Mouse (Mus musculus) gastrocnemius, adult 18-20 months (tissue): ENCODE data around the gene Gbgt1. TPM values are rescaled to one million over a fixed set of nuclear protein-coding genes. Genes with fewer than 3 reads are reported as not detected.

Source experiments
- DNase-seq: peaks from one replicate; pipeline ENCODE4 v3.0.0; 2021; ENCODE audit warnings: low spot score
- total RNA-seq, 2 experiments: library from RNA; stranded (reverse); gene quantifications; 2 replicates each; pipeline ENCODE4 v1.2.3; 2021

Gbgt1 gene
- total RNA-seq, 2 experiments from 2014 or later, result 0.81 to 0.89 TPM

DNA sequence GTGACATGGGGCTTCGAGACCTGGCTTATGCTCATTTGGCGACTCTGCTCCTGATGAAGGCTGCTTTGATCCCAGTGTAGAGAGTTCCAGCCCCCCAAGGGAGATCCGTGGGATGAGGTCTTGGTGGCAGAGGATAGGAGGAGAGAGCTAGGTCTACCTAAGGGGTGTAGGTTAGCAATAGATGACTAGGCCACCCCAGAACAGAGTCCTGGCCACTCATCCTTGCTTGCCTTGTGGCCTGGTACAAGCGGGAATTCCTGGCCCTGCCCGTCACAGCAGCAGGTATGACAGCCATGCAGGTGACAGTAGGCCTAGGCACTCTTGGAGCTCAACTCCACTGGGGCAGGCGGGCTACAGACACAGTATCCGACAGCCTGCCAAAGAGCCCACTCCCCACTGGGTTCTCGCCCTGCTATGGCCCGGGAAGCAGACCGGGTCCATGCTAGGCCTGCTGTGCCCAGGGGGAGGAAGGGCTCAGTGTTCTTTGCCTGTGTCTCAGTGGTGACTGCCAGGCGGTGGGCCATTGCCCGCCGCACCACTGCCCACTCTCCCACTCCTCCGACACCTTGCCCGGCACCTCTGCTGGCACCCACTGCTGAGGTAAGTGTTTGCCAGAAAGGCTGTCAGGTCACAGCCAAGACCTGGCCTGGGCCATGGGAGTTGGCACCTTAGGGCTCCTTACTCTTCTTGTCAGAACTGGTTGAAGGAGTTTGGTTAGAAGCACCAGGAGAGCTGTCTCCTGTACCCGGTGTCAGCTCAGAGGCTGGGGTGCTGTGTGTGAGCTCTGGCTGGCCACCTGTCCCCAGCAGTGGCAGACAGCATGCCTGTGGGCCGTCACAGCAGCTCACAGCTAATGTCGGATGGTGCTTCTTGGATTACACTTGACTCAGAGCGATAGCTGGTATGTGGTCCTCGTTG is 31.0 kb downstream of the Gbgt1 start:
- DNase-seq, result no peak

DNA sequence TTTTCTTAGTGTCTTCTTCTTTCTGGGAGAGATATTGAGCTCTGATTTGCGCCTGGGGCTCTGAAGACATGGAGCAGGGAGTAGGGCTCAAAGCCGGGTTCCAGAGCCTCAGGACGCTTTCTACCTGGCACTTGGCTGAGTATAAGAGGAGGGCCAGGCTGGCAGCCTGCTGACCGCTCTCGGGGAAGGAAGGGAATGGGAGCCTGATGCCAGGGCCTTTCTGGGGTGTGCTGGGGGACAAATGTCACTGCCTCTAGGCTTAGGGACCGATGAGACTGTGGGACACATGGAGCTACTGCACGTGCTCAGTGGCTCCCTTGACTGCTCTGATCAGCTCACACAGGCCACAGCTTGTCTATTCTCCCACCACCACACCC is 31.7 kb downstream of the Gbgt1 start:
- no peak for DNase-seq

DNA sequence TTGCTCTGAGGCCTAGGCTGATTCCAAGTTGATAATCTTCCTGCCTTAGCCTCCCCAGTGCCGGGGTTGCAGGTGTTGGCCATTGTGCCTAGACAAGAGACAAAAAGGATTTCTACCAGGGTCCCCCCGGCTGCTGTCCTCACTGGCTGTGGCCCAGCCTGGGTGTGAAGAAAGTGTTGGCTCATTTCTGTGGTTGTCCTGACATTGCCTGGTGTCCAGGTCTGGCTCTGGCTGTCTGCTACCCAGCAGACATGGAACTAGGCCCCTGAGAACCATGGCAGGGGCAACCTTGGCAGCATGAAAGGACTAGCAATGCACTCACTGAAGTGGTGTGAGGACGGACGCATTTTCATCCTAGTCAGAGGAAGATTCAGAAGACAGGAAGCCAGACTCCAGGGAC is 33.2 kb downstream of the Gbgt1 start:
- DNase-seq, result no peak

DNA sequence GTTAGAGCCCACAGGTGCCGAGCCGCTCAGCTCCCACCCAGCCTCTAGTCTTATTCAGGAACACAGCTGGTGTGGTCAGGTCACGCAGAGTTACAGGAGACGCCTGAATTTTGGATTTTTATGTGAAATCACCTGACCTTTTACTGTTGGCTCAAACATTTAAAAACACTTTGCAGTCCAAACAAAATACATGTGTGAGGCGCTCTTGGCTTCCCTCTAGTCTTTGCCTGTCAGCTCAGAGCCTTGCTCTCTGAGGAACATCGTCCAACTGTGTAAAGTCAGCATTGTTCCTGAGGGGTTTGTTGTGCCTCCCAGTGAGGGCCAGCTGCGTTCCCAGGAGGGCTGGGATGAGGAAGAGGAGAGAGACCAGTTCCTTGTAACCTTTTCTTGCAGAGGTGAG is 33.6 kb downstream of the Gbgt1 start:
- DNase-seq, result no peak

DNA sequence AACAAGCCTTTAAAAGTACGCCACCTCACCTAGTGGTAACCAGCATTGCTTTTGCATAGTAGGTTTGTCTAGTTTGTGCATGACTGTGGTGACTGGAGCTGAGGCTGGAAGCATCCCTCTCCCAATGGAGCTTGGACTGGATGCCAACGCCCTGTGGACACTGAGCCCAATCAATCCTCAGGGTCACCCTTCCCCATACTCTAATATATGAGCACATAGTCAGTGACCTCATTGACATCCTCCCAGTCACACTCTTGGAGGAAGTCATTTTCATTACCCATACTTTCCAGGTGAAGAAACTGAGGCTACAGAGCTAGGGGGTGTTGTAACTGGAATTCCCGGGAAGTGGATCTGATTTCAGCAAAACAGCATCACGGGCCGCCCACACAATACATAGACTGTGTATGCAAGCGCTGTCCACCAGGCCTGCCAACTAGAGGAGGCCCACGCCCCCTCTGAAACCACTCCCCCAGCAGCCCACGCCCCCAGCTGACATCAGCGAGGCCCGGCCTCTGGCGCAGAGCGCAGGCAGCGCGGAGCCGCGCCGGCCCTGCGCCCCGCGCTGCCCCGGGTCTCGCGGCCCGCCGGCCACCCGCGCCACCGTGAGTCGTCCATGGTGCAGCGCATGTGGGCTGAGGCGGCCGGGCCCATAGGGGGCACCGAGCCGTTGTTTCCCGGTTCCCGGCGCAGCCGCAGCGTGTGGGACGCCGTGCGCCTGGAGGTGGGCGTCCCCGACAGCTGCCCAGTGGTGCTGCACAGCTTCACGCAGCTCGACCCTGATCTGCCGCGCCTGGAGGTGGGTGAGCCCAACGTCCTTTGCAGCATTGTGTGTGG is 36.5 kb downstream of the Gbgt1 start:
- peak; percentile 91 for DNase-seq

DNA sequence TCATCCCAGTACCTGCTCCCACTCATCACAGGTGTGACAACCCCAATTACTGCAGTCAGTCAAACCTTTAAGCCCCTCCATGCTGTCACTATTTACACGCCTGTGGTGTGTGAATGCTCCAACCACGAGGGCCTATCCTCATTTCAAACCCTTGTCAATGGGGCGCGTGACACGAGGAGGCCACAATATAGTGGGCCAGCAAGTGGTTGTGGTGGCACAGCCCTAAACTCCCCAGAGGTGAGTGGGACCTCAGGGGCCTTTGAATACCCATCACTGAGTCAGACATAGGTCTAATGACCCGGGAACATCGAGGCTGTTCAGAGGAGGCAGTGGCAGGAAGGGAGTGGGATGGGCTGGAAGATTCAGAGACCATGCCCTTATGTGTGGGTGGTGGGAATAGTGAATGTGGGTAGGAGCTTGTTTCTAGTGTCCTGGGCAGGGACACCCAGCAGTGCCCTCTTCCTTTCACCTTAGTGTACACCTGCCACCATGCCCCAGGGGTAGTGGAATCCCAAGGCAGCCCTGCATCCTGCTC is 37.3 kb downstream of the Gbgt1 start:
- no peak for DNase-seq

DNA sequence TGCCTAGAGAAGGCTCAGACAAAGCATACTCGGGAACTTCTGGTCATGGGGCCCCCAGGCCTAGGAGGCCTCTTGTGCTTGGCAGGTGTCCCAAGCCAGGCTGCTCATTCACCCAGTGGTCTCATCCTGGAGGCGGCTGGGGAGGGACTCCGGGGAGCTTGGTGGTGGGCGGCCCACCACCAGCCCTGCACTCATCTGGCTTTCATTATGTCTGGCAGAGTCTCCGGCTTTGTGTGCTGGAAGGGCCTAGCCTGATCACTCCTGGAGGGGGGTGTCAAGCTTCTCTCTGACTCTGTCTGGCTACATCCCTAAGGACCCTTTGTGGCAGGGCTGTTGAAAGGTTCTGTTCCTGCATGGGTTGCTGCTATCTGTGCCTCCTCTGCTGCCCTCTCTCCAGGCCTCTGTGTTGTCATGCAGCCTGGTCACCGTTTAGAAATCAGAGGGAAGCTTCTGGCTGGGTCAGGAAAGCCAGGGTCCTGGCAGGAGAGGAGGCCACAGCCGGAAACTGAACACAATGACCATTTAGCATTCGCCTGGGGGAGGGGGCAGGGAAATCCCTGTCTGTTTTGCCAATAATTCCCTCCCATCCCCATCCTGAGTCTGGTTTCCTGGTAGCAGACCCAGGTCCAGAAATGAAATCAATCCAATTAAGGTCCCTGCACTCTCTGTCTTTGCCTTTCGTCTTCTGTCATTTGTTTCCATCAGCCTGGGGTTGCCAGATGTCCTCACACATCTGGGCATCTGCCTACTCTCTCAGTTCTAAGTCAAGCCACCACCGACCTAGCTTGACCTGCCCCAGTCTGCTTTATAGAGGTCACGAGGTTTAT is 38.0 kb downstream of the Gbgt1 start:
- DNase-seq, result no peak

DNA sequence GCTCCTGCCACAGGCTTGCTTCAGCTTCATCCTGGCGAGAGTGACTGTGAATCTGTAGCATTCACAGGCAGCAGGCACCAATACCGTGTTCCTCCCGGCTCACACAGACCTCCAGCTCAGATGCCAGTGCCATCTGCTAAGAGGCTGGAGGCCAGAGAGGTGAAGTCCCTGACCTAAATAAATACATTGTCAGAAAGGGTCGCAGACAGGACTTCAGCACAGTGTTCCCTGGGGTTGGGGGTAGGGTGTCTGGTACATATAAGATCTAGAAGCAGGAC is 38.5 kb downstream of the Gbgt1 start:
- no peak for DNase-seq

DNA sequence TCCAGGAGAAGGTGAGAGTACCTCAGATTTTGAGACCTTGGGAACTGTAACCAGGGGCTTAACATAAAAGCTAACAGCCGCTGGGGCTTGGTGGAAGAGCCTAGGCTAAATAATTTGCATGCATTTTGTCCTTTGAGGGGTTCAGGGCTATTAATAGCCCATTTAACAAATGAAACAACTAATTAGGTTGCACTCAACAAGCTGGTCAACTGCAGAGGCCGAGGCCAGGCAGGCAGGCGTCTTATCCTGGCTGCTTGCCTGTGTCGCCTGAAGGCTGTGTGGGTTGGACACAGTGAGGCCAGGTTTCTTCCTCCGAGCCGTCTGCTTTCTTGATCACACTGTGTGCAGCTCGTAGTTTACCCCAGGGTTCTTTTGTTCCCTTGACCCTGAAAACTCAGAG is 39.0 kb downstream of the Gbgt1 start:
- DNase-seq, result no peak

DNA sequence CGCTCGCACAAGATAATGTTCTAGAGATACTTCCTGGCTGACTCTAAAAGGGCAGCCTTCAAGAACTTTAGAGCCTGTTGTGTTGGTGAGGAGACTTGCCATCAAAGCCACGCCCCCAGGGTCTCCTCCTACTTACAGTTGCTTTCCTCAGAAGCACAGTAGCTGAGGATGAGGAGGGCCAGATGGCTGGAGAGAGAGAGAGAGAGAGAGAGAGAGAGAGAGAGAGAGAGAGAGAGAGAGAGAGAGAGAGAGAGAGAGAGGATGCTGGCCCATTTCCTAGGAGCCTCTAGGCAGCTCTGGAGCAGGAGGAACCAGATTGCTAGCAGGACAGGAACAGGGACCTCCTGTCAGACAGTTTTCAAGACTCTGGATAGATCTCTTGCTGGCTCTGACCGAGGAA is 39.5 kb downstream of the Gbgt1 start:
- no peak for DNase-seq

DNA sequence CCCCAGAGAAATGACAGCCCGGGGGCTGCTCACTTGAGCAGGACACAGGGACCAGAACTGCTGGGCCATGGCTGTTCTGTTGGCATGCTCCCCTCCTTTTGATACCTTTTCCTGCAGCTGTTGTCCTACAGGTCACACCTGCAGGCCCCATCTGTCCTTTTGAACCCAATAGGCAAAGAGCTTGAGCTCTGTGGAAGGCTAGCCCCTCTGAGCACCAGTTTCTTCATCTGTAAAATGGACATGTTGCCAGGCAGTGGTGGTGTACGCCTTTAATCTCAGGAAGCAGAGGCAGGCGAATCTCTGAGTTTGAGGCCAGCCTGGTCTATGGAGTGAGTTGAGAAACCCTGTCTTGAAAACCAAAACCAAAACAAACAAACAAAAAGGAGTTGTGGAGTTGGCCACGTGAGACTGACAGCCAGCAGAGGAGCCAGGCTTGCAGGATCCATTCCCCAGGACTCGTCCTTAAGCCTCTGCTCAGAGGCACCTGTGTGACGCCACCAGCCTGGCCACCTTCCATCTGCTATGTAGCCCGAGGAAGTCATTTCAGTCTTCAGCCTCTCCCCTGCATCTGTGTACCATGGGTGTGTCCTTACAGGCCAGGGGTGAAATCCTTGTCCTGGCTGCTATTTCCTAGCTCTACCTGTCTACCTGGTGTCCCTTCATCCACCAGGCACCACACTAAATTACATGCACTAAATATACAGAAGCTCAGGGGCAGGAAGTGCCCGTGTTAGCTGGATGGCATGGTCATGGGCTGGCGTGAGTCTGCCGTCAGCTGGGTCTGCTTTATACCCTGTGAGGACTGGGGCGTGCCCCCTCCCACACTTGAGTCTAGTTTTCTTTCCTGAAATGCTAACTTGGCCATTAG is 40.3 kb downstream of the Gbgt1 start:
- DNase-seq, result no peak

DNA sequence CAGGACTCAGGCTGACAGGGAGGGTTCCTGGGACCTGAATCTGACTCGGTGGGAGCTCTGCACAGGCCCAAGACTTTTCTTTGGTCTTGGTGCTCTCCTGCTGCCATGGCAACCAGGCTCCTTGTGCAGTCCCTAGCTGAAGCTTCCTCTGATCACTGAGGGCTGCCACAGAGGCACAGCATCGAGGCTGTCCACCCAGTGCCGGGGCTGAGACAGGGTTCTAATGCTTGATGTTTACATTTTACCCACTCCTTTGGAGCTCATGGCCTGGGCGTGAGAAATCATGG is 40.9 kb downstream of the Gbgt1 start:
- no peak for DNase-seq

DNA sequence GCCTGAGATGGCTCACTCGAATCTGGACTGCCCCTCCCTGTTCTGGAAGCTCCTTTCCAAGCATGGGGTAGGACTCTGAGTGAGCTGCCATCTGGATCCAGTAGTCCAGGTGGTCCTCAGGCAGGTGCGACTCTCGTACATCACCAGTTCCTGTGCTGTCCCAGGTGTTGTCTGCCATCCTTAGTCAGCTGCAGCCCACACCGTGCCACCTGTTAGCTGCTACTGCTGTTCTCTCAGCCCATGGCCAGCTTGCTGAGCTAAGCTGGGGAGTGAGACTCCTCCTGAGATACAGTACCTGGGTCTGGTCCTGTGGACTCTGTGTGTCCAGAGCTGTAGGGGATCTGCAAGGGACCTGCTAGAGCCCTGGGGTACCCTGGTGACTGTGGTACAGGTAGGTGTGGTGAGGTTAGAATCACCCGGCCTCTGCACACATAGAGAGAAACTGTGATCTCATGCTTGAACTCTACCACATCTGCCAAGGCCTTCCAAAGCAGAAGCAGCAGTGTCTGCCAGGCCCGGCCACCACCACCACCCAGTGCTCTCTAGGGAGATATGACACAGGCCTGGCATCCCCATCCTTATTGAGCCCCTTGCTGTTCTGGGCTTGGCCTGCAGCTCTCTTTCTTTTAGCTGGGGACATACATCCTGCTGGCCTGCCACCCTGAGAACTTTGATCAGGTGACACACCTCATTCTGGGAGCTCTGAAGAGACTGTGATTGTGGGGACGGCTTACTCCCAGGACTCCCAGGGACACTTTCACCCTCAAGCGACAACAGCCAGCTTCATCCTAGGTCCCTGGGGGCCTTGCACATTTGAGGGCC is 41.5 kb downstream of the Gbgt1 start:
- DNase-seq, result no peak

DNA sequence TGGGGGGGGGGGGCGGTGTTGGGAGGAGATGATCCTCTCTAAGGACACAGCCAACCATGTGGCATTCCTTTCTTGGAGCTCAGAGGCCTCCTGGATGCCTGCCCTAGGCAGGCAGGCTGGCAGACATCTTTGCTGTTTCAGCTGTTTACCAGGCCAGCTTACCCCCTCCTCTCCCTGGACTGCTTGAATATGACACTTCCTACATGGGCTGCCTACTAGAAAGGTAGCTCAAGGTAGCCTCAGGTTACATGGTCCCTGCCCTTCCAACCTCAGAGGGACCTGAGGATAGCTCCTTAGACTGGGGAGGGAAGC is 42.1 kb downstream of the Gbgt1 start:
- DNase-seq, result peak; percentile 71

DNA sequence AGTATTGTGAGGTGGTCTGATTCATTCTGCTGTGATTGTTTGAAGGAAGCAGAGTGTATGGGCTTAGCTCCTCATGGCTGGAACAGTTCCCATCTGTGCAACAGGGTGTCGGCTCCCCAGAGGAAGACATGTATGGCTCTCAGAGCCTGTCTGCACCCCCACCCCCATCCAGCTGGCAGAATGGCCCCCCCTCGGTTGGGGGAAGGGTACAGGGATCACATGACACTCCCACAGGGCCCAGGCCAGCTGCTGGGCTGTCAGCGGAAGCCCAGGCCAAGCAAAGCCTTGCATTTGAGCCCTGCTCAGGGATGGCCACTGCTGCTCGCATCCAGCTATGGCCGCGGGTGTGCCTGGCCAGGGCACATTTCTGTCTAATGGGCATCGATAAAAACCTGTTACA is 42.5 kb downstream of the Gbgt1 start:
- DNase-seq, result peak; percentile 86

DNA sequence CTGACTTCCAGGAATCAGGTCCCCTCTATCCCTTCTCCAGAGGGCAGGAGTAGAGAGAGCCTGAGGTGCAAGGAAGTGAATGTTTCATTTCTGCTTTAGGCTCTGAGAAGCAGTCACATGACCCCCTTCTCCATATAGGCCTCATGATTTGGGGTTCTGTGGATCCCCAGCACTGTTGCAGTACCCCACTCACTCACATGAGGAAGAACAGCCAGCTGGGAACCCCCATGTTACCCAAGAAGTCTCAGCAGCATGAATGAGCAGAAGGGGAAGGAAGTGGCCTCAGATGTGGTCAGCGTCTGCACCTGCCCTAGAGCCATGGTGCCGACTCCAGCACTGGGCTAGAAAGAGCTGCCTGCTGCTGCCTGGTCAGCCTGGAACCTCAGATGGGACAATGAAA is 43.3 kb downstream of the Gbgt1 start:
- no peak for DNase-seq

DNA sequence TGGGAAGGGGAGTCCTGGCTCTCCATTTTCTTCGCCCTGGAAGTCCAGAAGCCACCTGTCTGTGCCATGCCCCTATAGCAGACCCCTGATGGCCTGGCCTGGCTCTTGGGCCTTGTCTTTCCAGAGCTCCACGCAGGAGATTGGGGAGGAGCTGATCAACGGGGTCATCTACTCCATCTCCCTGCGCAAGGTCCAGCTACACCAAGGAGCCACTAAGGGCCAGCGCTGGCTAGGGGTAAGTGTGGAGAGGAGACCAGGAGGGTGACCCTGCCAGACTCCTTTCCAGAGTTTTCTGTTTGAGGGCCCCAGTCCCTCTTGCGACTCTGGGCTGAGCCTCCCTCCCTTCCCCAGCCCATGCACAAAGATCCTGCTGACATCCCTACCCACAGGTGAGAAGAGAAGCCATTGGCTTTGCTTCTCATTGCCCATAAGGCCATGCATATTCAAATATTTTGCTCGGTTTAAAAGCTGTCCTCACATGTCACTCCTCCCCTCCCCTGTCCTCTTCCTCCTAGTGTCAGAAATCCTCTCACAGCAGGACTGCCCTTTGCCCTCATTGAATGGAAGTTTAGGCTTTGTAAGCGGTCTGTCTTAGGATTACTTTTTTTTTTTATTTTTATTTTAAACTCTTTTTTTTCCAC is 44.0 kb downstream of the Gbgt1 start:
- no peak for DNase-seq

DNA sequence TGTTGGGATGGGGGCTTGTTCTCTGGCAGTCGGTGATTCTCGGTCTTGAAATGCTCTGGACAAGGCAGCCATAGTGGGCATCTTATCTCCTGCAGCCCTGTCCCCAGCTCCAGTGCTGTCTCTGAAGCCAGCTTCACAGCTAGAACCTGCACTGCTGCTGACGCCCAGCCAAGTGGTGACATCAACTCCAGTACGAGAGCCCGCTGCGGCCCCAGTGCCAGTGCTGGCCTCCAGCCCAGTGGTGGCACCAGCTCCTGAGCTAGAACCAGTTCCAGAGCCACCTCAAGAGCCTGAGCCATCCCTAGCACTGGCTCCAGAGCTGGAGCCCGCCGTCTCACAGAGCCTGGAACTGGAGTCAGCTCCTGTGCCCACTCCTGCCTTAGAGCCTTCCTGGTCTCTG is 47.2 kb downstream of the Gbgt1 start:
- DNase-seq, result no peak

DNA sequence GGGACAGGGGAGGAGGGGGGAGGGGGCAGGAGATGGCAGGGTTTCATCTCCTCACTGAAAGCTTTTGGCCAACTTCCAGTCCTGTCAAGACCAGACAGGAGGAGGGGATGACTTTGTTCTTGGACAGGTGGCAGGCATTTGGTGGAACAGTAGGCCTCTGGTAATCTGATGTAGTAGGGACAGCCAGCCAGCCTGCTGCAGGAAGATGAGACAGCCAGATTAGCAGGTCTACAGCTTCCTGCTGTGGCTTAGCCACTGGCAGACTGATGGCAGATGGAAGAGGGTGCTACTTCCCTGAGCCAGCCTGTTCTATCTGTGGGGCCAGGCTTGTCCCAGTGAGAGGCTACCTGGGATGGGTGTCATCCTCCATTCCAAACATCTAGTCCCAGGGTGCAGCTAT is 49.3 kb downstream of the Gbgt1 start:
- no peak for DNase-seq

DNA sequence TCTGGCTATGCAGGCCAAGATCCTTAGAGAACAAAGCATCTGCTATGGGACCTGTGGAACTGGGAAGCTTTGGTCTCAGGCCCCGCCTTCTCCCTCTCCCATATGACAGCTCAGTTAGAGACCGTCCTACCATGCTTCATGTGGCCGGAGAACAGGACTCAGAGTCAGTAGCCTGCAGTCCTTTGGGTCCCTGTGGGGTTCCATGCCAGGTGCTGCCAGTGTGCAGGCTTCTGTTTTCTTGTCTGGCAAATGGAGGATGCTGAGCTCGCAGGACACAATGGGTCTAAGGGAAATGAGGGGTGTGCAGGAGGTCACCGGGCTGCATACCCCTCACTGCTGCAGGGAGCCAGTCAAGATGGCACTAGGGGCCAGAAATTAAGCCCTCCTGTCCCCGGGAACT is 49.9 kb downstream of the Gbgt1 start:
- no peak for DNase-seq
